Mouse (Mus musculus) limb, embryonic 14.5 days (tissue): ENCODE results near the gene Vsig2. TPM values are rescaled to one million over a fixed set of nuclear protein-coding genes. Genes with fewer than 3 reads are reported as not detected.

Experiments
- ATAC-seq: fragments of 200-750 bp; cut with Nextera tagmentation; 2 replicates; pipeline ENCODE4 v1.8.0; 2017; ENCODE audit warnings: low read depth, moderate number of reproducible peaks, moderate TSS enrichment; ENCODE audit not compliant: low FRiP score
- DNase-seq: peaks from one replicate; pipeline ENCODE4 v3.0.0-alpha.2; 2015; ENCODE audit warnings: low spot score
- H3K27ac ChIP-seq: fragments of 300-500 bp; sonication (generic); replicated peaks from 2 replicates; pipeline ENCODE4 v1.5.1; 2014; ENCODE audit warnings: low read depth, mild to moderate bottlenecking, low read length, moderate library complexity, mixed read lengths
- H3K27me3 ChIP-seq: fragments of 300-500 bp; sonication (generic); 2 replicates; pipeline ENCODE4 v1.6.1; 2014; ENCODE audit warnings: low read length, mixed read lengths; ENCODE audit not compliant: control insufficient read depth, insufficient read depth
- H3K36me3 ChIP-seq: fragments of 300-500 bp; sonication (generic); 2 replicates; pipeline ENCODE4 v1.6.1; 2014; ENCODE audit warnings: mild to moderate bottlenecking, low read length, moderate library complexity, mixed read lengths; ENCODE audit not compliant: control insufficient read depth, insufficient read depth
- H3K4me1 ChIP-seq: fragments of 300-500 bp; sonication (generic); 2 replicates; pipeline ENCODE4 v1.6.1; 2014; ENCODE audit warnings: antibody characterized with exemption, low read length, mixed read lengths; ENCODE audit not compliant: control insufficient read depth, insufficient read depth
- H3K4me2 ChIP-seq: fragments of 300-500 bp; sonication (generic); replicated peaks from 2 replicates; pipeline ENCODE4 v1.6.1; 2014; ENCODE audit warnings: low read depth, mild to moderate bottlenecking, low read length, moderate library complexity; ENCODE audit not compliant: severe bottlenecking
- H3K4me3 ChIP-seq: fragments of 300-500 bp; sonication (generic); replicated peaks from 2 replicates; pipeline ENCODE4 v1.5.1; 2014; ENCODE audit warnings: low read length
- H3K9ac ChIP-seq: fragments of 300-500 bp; sonication (generic); 2 replicates; pipeline ENCODE4 v1.6.1; 2014; ENCODE audit warnings: mild to moderate bottlenecking, low read depth, low read length, moderate library complexity; ENCODE audit not compliant: severe bottlenecking
- H3K9me3 ChIP-seq: fragments of 300-500 bp; sonication (generic); 2 replicates; pipeline ENCODE4 v1.6.1; 2016; ENCODE audit warnings: low read length; ENCODE audit not compliant: control insufficient read depth
- POLR2A ChIP-seq: fragments of 200-500 bp; IDR thresholded peaks from 2 replicates; pipeline ENCODE4 v1.8.0; 2012; ENCODE audit warnings: inconsistent platforms, mild to moderate bottlenecking, moderate library complexity, borderline replicate concordance; ENCODE audit not compliant: insufficient read depth, insufficient read length; ENCODE audit errors: extremely low read depth
- WGBS: fragments of 180-500 bp; shearing (Covaris S2); extraction: QIAGEN DNeasy Blood & Tissue Kit; methylation state at CpG from one replicate; pipeline ENCODE4 v1.1.7; 2014; 5-methylcytosine and 5-hydroxymethylcytosine counted together
- polyA plus RNA-seq, 2 experiments: library from polyadenylated mRNA; depleted of rRNA in 1 of 2; stranded (reverse) in 1 of 2; unstranded in 1 of 2; fragments of >200 nt; fragmentation: Nextera tagmentation in 1 of 2; extraction: Ambion mirVana in 1 of 2; gene quantifications; 2 replicates each; pipeline versions ENCODE4 v1.2.1 to v1.2.3; 2012 to 2014

Gene Vsig2
- polyA plus RNA-seq, 2 experiments, result 0.59 to 5.2 TPM

DNA sequence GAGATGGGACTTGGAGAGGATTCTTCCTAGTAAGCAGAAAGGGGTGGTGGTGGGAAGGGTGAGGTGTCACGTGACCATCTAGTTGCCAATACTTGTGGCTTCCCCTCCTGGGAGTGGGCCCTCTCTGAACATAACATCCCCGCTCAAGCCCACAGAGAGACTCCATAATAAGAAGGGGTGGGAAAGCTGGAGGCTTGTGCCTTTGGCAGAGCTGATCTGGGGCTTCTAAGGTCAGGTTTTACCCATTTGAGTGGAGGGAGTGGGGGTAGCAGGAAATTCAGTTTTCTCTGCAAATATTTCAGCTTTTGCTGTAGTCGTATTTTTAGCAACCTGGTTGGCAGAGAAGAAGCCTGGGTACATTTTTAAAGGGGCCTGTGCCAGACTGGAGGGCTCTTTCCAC is 17.3 kb downstream of the Vsig2 start:
- Histone ChIP-seq H3K36me3 (no peaks in the 10 kb centered on the region), H3K27ac (no peak overlapping the region), H3K9me3 (no peaks in the 10 kb centered on the region), H3K4me2 (no peak overlapping the region), H3K4me3 (no peak overlapping the region), H3K4me1 (peaks cover 7% of the 10 kb centered on the region), H3K27me3 (peaks cover 16% of the 10 kb centered on the region), H3K9ac (no peak overlapping the region)
- ATAC-seq (no peak), DNase-seq (no peak)
- no peak for TF ChIP-seq POLR2A
- 74% methylated on average over 3 of the region's 3 CpGs for WGBS

DNA sequence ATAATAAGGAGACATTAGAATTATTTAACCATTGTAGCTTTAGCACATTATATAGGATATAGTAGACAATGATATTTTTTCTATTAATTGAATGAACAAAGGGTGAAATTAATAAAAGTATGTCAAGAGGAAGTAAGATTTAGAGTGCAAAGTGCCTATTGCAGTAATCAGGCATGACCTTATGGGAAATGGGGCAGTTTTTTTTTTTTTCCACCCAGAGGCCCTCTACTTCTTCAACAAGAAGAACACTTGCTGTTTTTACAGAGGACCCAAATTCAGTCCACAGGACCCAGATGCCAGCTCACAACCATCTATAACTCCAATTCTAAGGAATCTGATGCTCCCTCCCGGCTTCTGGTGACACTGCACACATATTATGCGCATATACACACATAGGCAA is 21.6 kb downstream of the Vsig2 start:
- no peak for DNase-seq
- Histone ChIP-seq H3K4me2 (no peak overlapping the region), H3K27ac (no peak overlapping the region), H3K9ac (no peak overlapping the region), H3K27me3 (no peaks in the 10 kb centered on the region), H3K9me3 (no peaks in the 10 kb centered on the region), H3K36me3 (no peaks in the 10 kb centered on the region), H3K4me3 (no peak overlapping the region), H3K4me1 (no peaks in the 10 kb centered on the region)
- TF ChIP-seq POLR2A, result no peak
- WGBS, result 95% methylated on average over 2 of the region's 2 CpGs
- ATAC-seq, result no peak

DNA sequence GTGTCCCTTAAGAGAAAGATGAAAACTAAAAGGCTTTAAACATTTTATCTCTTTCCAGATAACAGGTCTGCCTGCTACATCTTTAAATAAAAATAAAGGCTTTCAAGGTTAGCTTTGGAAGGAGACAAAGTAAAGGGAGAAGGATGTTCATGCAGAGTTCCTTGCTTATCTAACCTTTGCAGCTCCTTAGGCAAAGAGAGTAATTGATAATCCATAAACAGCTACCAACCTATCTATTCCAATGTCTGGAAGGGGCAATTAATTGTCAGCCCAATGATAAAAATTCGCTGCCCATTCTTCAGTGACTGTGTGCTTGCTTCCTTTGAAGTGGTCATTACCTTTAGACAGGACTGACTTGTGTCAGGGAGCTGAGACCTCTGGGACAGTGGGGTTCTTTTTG is 24.8 kb downstream of the Vsig2 start:
- Histone ChIP-seq H3K4me3 (no peak overlapping the region), H3K4me2 (no peak overlapping the region), H3K4me1 (peaks cover 10% of the 10 kb centered on the region), H3K27me3 (no peaks in the 10 kb centered on the region), H3K9me3 (no peaks in the 10 kb centered on the region), H3K9ac (no peak overlapping the region), H3K27ac (no peak overlapping the region), H3K36me3 (no peaks in the 10 kb centered on the region)
- no peak for TF ChIP-seq POLR2A
- ATAC-seq, result no peak
- WGBS, result 52% methylated on average over 1 of the region's 1 CpGs
- DNase-seq, result no peak

DNA sequence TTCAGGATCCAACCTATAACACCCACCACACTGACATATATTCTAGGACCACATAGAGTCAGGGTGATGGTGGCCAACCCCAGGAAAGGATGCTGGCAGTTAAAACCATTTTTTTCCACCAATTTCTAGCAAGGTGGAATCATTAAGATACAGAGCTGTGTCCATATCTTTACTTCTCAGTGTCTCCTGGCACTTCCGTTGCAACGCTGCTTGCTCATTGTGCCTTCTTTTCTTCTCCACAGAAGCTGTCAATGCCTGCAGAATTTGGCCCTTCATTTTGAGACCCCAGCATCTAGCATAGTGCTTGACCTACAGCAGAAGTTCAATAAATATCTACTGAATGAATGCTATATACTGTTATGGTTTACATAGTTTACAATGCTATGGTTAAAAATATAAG is 28.0 kb downstream of the Vsig2 start:
- H3K4me3 ChIP-seq, result no peak overlapping the region
- ATAC-seq (no peak), DNase-seq (no peak)
- H3K36me3 ChIP-seq, result no peaks in the 10 kb centered on the region
- 66% methylated on average over 2 of the region's 2 CpGs for WGBS
- no peak for TF ChIP-seq POLR2A
- H3K27ac ChIP-seq, result no peak overlapping the region
- no peaks in the 10 kb centered on the region for H3K9me3 ChIP-seq
- peaks cover 10% of the 10 kb centered on the region for H3K4me1 ChIP-seq
- H3K9ac ChIP-seq, result no peak overlapping the region
- H3K4me2 ChIP-seq, result no peak overlapping the region
- H3K27me3 ChIP-seq, result no peaks in the 10 kb centered on the region

DNA sequence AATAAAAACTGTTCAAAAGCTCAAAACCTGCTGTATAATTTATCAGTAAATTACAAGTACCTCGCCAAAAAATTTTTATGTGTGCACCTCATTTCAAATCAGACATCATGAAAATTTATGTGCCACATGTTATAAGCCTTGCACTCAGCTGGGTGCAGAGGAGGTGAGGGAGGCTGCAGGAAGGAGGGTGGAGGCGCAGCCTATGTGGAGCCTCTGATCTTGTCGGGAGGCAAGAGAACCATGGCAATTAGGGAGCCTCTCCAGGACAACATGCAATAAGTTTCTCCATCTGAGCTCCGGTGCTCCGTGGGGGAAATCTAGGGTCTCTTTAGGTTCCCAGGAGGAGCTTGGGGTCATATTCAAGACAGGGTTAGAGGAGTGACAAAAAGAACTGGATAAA is 28.4 kb downstream of the Vsig2 start:
- no peak for DNase-seq
- H3K4me2 ChIP-seq, result no peak overlapping the region
- no peak for ATAC-seq

DNA sequence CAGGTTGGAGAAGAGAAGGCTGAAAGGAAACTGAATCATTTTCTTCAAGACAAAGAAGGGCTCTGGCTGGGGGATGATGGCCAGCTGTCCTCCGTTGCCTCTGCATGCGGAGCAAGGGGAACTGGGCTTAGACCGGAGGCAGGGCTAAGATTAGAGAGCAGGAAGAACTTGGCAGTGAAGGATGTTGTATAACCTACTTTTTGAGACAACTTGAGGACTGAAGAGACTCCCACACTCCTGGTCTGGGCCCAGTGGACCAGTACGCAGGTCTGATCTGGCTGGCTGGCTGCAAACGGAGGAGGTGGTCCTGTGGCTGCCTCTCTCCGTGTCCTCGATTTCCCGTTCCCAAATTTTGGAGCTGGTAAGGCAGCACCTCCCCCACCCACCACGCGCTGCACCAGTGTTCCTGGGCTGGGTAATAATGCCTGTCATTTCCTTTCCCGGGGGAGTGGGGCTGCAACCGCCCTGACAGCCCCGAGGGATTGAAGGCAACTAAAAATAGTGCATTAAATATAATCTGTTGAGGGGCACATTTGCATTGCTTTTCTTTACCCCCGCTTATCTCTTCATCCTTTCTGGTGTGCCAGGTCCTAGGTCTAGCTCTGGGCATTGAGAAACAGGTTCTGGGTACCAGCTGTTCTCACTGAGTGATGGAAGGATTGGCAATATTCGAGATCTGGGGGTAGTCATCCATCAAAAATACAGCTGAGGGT is 29.0 kb downstream of the Vsig2 start:
- H3K4me1 ChIP-seq, result peaks cover 10% of the 10 kb centered on the region
- no peaks in the 10 kb centered on the region for H3K9me3 ChIP-seq
- H3K27me3 ChIP-seq, result no peaks in the 10 kb centered on the region
- H3K36me3 ChIP-seq, result no peaks in the 10 kb centered on the region
- WGBS, result 16% methylated on average over 15 of the region's 15 CpGs
- H3K4me3 ChIP-seq, result no peak overlapping the region
- DNase-seq, result no peak
- no peak for TF ChIP-seq POLR2A
- no peak for ATAC-seq
- no peak overlapping the region for H3K9ac ChIP-seq
- no peak overlapping the region for H3K27ac ChIP-seq
- H3K4me2 ChIP-seq, result peak overlapping the region; percentile 30; the same call in 1 of the 2 replicates

More for the DNA sequence above, 28.4 kb downstream of the Vsig2 start:
- H3K4me3 ChIP-seq, result no peak overlapping the region
- no peaks in the 10 kb centered on the region for H3K36me3 ChIP-seq
- WGBS, result 11% methylated on average over 5 of the region's 5 CpGs
- H3K27ac ChIP-seq, result no peak overlapping the region
- TF ChIP-seq POLR2A, result no peak
- H3K9me3 ChIP-seq, result no peaks in the 10 kb centered on the region
- no peak overlapping the region for H3K9ac ChIP-seq
- peaks cover 10% of the 10 kb centered on the region for H3K4me1 ChIP-seq
- H3K27me3 ChIP-seq, result no peaks in the 10 kb centered on the region
